Mouse (Mus musculus) left cerebral cortex, postnatal 14 days (tissue): ENCODE results near the gene Myh15. TPM values are rescaled to one million over a fixed set of nuclear protein-coding genes. Genes with fewer than 3 reads are reported as not detected.

Source experiments
- DNase-seq, 2 experiments: peaks; one replicate each; pipeline ENCODE4 v3.0.0; 2021 to 2022; ENCODE audit warnings: low spot score in 2 of 2, mixed read lengths in 1 of 2
- intact Hi-C: fragments of 180-260 bp; cut with DNase I; formaldehyde crosslinking; loops from one replicate; pipeline ENCODE4 v1.15.1; 2025
- long read RNA-seq, 2 experiments: library from polyadenylated mRNA; stranded (forward); transcript quantifications; one replicate each; pipeline ENCODE4 v2.0.0; 2021
- total RNA-seq, 2 experiments: library from RNA; stranded (reverse); gene quantifications; 2 replicates each; pipeline ENCODE4 v1.2.3; 2021

Myh15 gene
- total RNA-seq, result under 1 TPM; 0.47 to 0.53 TPM
- long read RNA-seq, experiment 1, partial matches to known transcripts, result 1 of 3 reads
- long read RNA-seq, experiment 1, other reads (novel, unspliced or antisense), result 2 of 3 reads
- long read RNA-seq, experiment 2, result 0 reads

DNA sequence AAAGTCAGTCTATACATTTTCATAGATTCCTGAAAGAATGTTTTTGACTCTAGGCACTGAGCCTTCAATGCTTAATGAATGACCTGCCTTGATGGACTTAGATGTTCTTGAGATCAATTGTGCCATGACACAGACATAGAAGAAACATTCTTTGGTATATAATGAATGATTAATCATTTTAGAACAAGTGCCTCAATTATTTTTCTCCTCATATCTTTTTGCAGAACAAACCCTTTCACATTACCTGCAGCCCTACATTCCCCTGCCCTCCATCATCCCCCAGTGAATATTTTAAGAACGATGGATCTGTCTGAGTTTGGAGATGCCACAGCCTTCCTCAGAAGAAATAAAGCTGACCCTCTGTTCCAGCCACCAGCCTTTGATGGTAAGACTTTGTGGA lies at the start of gene Myh15:
Gene Myh15, plus strand, starts transcription at position 301 of the 400 bp plus-strand sequence.
- intact Hi-C loops, result no loop called here
- no peak for DNase-seq

DNA sequence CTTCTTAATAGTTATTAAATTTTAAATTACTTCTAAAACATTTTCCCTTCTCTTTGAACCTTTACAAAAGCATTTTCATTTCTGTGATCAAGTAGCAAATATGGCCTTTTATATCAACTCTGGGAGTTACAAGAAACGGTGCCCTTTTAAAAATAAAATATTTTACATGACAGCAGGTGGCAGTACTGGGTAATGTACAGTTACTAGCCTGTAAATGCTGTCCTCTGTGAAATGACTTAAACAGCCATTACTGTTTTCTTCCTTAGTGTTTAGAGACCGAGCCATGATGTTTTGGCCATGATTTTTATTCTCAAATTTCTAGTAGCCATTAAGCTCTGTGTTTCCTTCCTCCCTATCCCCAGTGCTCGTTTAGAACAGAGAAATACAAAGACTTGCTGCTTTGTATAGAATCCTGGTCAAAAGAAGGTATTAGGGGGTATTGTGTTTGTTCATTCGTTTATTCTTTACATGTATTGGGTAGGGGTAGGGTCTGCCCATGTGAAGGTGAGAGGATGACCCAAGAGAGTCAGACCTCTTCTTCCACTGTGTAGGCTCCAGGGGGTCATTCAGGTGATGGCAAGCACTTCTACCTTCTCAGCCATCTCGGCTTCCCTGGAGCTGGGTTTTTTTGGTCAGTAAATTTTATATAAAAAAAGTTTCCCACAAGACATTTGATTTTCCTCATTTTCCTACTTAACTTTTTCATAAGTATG lies 40.5 kb upstream of the Myh15 start:
- intact Hi-C loops, result loop anchor here (2.0 to 5.0 kb wide), 2 partner anchors 146 to 304 kb away; no protein-coding TSS in a partner anchor
- DNase-seq, result peak; percentile 24 to 70

DNA sequence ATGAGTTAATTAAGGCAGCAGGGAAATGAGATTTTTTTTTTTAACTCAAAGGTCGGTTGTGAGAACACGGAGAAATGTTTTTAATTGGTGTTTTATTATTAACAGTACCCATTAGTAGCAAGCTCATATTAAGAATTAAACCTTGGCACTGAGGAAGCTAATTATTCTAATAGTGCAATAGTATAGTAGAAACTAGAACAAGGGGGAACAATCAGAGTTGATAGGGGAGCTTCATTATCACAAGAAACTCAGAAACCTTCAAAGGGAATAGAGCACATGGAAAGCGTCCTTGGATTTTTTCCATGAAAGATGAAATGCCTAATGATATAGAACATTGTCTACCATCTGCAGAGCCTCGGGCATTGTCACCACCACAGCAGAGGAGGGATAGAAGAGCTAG lies 21.4 kb upstream of the Myh15 start:
- no peak for DNase-seq
- intact Hi-C loops, result no loop called here

- peak in 1 of 2 experiments; percentile 54 for DNase-seq
- intact Hi-C loops, result no loop called here
Observed at GRCm38 (mm10) chr16:49037771-49038170, 19.5 kb upstream of the Myh15 start.

DNA sequence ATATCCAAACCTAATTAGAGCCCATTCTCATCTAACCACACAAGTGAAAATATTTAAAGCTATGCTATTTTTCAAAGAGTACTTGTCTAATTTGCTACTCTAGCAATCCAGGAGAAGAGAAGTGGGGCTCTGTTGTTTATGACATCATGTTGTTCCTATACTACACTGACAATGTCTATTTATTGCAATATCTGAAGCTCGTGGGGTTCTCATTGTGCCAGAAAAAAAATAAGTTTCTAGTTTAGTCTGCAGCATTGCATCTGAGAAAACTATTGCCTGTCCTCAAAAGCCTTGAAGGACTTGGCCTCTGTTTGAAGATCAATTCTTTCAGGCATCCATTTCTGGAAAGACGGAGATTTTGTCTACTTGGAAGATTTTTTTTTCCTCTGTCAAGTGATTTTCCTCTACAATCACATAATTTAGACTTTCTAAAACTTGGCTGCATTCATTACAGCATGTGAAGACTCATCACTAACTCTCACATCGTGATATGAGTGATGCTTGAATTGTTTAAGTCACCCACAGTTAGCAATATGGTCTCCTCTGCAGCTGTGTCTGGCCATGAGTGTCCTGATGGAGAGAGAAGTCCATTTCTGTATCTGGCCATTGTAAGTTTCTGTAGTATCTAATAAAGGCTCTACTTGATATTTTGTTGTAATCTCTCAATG lies 16.6 kb upstream of the Myh15 start:
- DNase-seq, result no peak
- intact Hi-C loops, result no loop called here

DNA sequence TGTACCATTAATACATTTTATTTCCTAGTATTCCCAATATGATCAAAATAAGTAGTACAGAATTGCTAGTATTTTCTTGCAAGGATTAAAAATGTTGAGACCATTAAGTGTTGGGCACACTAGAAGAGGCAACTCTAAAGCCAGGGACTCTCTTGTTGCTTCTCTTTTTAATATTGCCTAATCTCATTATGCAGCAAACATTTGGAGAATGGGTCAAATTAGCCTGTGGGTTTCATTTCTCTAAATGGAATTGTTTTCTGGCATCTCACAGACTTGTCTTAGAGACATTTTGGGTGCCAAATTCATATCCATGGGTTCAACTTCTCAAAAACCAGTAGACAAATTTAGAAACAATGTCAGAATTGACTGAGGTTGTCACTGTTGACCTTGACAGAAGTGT lies 8.1 kb upstream of the Myh15 start:
- DNase-seq, result no peak
- intact Hi-C loops, result no loop called here

GRCm38 (mm10) chr16:49069256-49069963 lies 12.1 kb downstream of the Myh15 start:
- no peak for DNase-seq
- intact Hi-C loops, result no loop called here

GRCm38 (mm10) chr16:49071316-49071715 lies 14.0 kb downstream of the Myh15 start:
- intact Hi-C loops, result no loop called here
- DNase-seq, result no peak

GRCm38 (mm10) chr16:49128015-49128414 lies 70.7 kb downstream of the Myh15 start:
- DNase-seq, result no peak
- intact Hi-C loops, result no loop called here

- DNase-seq, result no peak
- intact Hi-C loops, result no loop called here
Observed at GRCm38 (mm10) chr16:49156193-49156592, 98.9 kb downstream of the Myh15 start.

GRCm38 (mm10) chr16:49164349-49165137 lies 107.3 kb downstream of the Myh15 start:
- peak; percentile 75 to 88 for DNase-seq

DNA sequence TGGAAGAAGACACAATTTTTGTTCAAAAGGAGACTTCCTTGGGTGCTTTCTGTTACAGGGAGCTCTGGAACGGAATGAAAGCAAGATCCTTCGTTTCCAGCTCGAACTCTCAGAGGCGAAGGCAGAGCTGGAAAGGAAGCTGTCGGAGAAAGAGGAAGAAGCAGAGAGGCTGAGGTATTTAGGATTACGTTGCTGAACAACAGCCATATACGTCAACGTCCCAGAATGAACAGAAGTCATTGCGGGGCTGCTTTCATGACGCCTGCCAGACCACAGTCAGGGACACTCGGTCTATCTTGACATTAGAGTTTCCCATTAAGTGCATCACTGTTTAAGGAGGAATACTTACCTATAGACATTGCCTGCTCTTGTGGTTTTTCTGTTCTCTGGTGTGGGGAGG lies 108.4 kb downstream of the Myh15 start:
- intact Hi-C loops, result no loop called here
- DNase-seq, result no peak

More at GRCm38 (mm10) chr16:49164349-49165137, 107.3 kb downstream of the Myh15 start:
- intact Hi-C loops, result loop anchor here (1.0 to 5.0 kb wide), 2 partner anchors 147 to 157 kb away; no protein-coding TSS in a partner anchor

DNA sequence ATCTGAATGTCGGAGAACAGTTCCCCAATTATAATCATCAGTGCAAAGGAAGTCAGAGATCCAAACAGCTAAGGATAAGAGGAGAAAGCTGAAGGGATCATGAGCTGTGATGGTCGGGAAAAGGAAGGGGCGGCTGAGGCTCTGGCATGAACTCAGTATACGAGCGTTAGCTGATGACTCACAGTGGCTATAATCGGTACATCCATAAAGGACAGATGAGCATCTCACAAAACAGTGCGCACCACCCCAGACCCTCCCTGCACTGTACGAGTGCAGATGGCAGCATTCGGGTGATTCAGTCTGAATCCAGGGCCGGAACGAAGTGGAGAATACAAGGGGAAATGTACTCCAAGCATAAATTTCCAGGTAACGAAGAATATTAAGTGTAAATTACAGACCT lies 110.0 kb downstream of the Myh15 start:
- DNase-seq, result peak; percentile 4 to 38
- intact Hi-C loops, result no loop called here

DNA sequence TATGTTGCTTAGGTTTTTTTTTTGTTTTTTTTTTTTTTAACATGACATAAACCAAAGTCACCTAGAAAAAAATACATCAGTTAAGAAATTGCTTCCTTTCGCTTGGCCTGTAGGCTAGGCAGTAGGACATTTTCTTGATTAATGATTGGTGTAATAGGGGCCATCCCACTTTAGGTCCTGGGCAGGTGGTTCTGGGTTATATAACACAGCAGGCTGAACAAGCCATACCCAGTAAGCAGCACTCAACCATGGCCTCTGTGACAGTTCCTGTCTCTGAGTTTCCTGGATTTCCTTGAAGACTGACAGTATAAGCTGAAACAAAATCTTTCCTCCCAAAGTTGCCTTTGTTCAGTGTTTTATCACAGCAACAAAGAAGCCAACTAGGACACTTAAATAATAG lies 117.8 kb downstream of the Myh15 start:
- intact Hi-C loops, result no loop called here

GRCm38 (mm10) chr16:49175729-49176395 lies 118.6 kb downstream of the Myh15 start:
- DNase-seq, result peak; percentile 20 to 59
- intact Hi-C loops, result no loop called here

More for the DNA sequence above, 117.8 kb downstream of the Myh15 start:
- no peak for DNase-seq

DNA sequence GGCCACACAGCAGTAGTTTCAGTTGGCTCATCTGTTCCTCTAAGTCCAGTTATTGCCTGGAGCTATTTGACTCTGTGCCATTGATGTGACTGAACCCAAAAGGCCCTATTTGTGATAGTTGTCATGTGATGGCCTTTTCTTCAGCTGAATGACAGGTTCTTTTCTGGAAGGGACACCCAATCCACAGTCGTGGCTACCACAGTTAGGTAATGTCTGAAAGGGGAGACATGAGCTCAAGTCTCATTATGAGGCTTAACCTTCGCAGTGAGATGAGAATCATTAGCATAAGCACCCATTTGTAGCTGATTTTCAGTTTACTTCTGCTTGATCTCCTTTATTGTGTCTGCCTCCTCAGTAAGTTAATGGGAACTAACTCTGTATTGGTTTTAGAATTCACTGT lies 136.2 kb downstream of the Myh15 start:
- DNase-seq, result no peak
- intact Hi-C loops, result loop anchor here (10.0 kb wide), 1 partner anchor 131 kb away; no protein-coding TSS in a partner anchor

GRCm38 (mm10) chr16:49193986-49194385 lies 136.7 kb downstream of the Myh15 start:
- DNase-seq, result no peak
- intact Hi-C loops, result loop anchor here (10.0 kb wide), 1 partner anchor 131 kb away; no protein-coding TSS in a partner anchor

DNA sequence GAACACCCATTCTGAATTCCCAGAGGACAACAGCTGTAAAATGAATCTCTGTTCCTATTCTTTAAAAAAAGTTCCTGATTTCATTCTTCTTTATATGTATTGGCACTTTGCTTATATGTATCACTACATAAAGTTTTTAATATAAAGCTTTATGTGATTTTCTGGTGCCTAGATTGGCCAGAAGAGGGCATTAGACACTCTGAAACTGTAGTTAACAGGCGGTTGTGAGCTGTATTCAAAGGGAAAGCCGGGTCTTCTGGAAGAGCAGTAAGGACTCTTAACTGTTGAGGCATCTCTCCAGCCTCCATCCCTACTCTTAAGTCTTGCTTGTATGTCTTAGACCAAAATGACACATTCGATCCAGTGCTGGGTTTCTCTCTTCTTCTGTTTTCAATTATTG lies 139.0 kb downstream of the Myh15 start:
- intact Hi-C loops, result loop anchor here (10.0 kb wide), 1 partner anchor 129 kb away; no protein-coding TSS in a partner anchor
- DNase-seq, result peak in 1 of 2 experiments; percentile 20
